Mouse (Mus musculus): ENCODE measurements around the gene Kng1.
"Not testable (repeated sequence)": the region's sequence is repeated elsewhere in the genome, so short reads cannot be mapped to it uniquely, and the experiment has no call there.

- TF ChIP-seq POLR2A (IDR thresholded peaks at IDR 0.05; ENCODE audit: low read depth, low read length); CTCF (conservative IDR thresholded peaks at IDR 0.05; ENCODE audit: insufficient read depth, insufficient read length, low read depth, low read length): not testable (repeated sequence)
Observed at GRCm38 (mm10) chr16:23087159-23087558, 29.5 kb downstream of the Kng1 start.

Measured in kidney, adult 2 months (tissue).